Mouse (Mus musculus): ENCODE results near the gene Gbp4.
"Not testable (repeated sequence)": the region's sequence is repeated elsewhere in the genome, so short reads cannot be mapped to it uniquely, and the experiment has no call there.

The Gbp4 gene

DNA sequence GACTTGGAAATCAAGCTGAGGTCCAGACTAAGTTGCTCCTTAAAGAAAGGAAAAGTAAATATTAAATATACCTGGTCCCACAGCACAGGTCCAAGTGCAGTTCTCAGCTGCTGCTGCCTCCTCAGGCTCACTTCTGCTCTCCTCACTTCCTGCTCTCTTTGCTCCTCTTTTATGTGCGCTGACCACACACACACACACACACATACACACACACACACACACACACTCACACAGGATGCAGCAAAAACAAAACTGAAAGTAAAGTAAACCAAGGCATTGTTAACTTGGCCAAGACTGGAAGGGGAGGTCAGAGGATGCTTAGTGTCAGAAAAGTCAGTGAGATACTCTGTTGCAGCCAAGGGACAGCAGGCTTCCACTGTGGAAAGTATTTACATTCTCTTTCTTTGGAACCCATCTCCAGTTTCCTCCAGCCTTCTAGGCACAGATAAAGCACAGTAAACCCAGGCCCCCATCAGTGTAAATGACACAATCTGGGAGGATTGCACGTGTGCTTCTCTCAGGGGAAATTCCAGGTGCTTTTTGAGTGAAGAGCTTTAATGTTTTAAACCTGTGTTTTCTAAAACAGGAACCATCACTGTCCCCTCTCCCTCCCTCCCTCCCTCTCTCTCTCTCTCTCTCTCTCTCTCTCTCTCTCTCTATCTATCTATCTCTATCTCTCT, at the start of gene Gbp4, which contains the start of the genes Gbp9 and Gbp8:
TSS of gene Gbp4 (minus strand) at position 178 of the 680 bp plus-strand sequence.
TSS of gene Gbp9 (minus strand) at position 131 of the 680 bp plus-strand sequence.
TSS of gene Gbp8 (minus strand) at position 132 of the 680 bp plus-strand sequence.
- DNase-seq (ENCODE audit: low spot score in 2 of 2), result peak; percentile 8 to 56

DNA sequence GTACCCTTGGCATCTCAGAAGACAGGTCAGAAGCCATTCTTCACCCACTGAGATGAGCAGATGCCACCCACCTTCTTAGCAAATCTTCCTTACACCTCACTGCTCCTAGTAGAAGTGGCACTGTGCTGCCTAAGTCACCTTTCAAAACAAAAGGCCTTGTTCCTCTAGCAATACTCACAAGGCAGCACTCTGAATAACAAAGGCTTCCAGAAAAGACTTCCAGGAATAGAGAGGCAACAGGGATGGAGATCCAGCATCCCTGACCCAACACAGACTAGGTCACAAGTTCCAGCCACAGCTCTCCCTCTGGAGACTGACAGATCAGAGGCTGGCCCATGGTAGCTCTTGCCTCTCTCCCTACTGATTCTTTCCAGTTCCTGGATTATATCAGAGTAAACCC, 42.1 kb upstream of the Gbp4 start:
- DNase-seq (ENCODE audit: low spot score in 2 of 2), result no peak

DNA sequence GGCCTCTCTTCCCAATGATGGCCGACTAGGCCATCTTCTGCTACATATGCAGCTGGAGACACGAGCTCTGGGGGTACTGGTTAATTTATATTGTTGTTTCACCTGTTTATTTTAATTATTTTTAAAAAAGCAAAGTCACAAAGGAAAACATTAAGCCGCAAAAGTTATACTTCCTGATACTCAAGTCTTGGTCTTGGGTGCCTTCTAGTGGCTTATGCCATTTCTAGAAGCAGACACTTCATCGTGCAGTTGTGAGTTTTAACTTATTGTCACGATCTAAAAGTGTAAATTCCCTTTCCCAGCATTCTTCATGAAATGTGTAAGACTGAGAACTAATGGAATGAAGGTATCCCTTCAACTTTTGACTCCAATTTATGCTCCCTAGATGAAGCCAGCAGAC, 17.2 kb upstream of the Gbp4 start:
- DNase-seq (ENCODE audit: low spot score in 2 of 2), result no peak

DNA sequence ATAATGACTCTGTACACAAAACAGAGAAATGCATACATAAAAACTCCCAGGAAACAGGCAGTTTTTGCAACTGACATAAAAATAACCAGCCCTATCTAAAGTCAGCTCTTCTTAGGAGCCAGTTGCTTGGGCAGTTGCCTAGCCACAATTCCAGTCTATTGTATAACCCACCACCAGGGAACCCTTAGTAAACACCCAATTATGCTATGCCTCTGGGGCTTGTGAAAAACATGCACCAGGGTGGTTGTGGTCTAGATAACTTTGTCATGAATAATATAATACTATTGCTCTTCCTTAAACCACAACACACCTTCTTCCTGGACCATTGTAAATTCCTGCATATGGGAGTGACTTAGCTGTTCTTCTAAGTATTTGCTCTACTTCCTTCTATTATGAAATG, 14.7 kb upstream of the Gbp4 start:
- DNase-seq (ENCODE audit: low spot score in 2 of 2), result no peak

DNA sequence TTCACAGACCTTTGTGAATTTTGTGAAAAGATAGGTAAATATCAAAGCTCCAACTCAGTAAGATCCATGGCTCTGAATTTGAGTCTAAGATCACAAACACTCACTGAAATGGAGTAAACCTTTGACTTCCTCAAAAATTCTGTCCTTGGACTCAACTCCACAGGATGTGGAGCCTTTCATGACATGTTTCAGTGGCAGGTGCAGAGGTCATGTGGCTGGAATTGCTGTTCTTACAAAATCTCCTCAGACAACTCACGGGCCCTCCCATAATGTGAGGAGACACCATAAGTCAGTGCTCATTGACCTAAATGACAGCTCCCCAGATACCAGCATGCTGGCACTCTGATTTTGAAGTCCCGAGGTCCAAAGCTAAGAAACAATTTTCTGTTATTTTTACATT, 8.7 kb upstream of the Gbp4 start:
- not testable (repeated sequence) for DNase-seq (ENCODE audit: low spot score in 2 of 2)

DNA sequence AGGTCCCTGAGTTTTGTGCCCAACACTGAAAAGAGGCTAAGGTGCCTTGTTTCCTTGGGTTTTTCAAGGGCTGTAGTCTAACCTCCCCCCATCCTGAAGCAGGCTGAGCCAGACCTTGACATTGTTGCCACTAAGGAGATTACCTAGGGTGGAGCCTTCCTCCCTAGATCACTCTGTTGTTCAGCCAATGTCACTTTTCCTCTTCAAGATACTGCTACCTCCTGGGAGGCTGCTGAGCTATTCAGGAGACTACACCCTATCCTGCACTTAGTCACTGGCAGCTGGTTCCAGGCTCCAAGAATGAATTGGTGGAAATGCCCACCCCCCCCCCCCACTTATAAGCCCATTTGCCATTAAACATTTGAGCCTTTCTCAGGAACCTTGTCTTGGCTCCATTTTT, 7.1 kb upstream of the Gbp4 start:
- no peak for DNase-seq (ENCODE audit: low spot score in 2 of 2)

DNA sequence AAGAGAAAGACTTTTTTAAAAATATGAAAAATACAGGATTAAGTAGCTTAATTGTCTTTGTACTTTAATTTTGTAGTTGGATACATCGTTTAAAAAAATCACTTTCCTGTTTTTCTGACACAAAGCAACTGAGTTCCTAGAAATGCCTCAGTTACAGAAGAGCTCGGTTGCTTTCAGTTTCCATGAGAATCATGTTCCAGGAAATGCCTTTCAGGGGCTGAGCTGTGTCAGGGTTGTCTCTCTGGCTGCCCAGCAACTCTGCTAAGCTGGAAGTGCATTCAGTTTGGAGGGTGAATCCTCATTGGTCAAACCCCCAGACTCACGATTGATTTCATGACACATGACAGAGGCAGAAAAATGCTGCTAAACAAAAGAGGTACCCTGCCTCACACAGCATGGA, 6.3 kb upstream of the Gbp4 start:
- not testable (repeated sequence) for DNase-seq (ENCODE audit: low spot score in 2 of 2)

DNA sequence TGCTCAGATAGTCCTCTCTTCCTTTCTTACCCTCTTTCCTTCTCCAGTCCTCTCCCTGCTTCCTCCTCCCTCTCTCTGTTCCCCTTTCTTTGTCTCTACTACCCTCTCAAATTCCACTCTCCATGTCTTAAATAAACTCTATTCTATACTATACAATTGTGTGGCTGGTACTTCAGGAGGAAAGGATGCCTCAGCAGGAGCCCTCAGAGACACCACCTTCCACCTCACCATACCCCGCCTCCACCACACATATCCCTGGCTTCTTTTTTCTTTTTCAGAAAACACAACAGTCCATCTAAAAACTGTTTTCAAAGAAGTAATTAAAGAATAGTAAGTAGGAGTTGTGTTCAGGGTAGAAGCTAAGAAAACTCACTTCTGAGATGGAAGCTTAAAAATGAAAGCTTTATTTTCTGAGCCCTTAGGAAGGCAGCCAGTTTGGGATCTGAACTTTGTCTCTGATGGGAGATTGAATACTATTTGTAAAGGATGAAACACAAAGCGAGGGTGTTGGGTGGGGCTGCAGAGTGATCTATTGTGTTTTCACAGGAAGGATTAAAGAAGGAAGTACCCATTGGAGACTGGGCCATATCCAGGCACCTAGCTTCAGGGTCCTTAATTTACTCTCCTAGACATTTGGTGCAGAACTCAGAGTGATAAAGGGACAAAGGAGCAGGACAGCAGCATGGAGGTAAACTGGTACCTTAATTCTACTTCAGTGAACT, 864 bp upstream of the Gbp4 start:
- not testable (repeated sequence) for DNase-seq (ENCODE audit: low spot score in 2 of 2)

DNA sequence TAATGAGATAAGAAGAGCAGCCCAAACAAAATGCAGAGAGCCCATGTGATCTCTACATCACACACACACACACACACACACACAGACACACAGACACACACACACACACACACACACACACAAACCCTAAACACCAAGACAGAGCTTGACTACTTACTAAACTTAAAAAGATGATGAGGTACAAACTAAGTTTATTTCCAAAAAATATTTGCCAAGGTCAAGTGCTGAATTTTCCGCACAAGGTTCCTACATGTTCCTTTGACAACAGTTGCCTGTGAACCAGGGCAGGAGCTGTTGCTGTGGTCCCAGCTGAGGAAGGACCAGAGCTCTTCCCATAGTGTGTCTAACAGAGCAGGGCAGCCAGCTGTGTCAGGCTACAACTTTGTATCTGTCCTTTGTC, 480 bp downstream of the Gbp4 start:
- no peak for DNase-seq (ENCODE audit: low spot score in 2 of 2)

DNA sequence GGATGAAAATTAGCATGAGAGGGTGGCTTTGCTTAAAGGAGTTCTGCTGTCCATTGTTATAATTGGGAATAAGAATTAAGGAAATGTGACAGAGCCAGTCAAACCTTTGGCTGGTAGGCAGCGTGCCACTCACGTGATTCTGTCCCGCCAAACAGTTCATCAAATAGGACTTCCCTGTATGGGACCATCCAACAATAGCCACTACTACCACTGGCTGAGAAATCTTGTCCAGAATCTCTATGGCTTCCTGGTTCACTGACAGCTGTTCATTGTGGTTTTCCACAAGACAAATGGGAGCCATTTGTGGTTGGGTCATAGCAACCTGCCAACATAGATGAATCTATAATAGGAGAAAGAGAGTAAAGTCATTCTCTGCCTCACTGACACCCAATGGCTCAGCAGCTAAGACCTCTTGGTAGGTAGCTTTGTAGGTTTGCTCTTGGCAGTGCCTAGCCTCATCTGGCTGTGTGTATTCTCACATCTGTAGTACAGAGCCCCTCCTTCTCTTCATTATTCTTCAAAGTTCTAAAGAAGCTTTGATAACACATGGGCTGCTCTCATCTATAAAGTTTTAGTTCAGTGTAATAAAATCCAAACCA, 2.6 kb downstream of the Gbp4 start:
- DNase-seq (ENCODE audit: low spot score in 2 of 2), result not testable (repeated sequence)

DNA sequence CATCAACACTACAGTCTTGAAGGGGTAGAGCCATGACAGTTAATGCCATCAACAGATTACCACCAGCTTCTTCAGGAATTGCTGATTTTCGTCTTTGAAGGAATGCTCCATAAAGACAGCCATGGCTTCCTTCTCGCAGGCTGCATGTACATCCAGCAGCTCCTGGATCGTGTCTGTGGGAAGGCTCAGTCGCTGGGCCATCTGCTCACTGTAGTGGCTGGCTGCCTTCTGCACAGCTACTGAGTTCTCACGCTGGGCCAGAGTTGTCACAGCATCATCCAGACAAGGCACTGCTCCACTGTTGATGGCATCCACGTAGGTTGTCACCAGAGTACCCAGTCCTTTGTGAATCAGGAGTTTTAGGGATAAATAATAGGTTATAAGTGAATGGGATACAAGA, 17.7 kb downstream of the Gbp4 start:
- DNase-seq (ENCODE audit: low spot score in 2 of 2), result not testable (repeated sequence)

DNA sequence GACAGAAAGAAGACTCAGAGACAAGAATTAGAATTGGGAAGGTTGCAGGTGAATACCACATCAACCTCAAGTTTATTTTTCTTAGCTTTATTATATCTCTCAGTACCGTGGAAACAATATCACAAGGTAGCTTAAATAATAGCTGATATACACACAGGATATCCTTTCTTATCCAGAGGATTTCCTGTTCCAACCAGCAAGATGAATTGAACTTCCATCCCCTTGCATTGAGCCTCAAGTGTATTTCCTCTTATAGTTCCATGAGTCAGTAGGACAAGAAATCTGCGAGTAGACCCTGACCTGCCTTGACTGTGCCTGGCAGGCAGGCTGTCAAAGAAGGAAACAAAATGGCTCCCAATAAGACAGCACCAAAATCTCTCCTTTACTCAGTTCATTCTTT, 23.6 kb downstream of the Gbp4 start:
- no peak for DNase-seq (ENCODE audit: low spot score in 2 of 2)

DNA sequence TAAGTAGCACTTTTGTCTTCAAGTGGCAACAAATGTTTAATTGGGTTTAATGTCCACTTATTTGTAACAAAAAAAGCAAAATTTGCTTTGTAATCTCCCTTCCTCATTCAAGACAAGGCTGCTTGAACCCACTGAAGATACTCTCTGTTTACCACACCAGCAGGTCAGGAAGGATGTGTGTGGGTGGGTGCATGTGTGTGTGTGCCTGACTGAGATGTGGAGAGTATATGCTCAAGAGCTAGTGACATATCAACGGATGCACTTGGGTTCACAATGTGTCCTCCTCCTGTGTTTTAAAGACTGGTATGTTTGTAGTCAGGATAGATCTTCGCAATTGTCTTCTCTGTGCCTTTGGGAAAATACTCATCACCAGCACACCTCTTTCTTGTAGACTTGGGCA, 24.7 kb downstream of the Gbp4 start:
- DNase-seq (ENCODE audit: low spot score in 2 of 2), result peak in 1 of 2 experiments; percentile 52

DNA sequence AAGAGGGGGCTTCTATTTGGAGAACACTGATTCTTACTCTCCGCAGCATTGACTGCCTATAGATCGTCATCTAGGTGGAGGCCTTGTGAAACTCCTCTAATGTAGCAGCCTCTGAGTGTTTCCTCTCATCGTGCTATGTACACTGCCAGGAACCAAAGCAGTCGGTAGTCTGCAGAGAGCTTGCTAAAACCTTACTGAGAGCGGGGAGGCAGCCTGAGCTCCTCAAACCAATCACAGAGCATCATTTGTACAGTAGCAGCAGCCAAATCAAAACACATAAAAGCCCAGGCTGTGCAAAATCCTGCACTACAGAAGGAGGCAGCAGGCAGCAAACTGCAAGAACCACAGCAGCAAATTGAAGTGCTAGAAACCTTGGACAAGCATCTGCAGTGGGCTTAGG, 25.7 kb downstream of the Gbp4 start:
- DNase-seq (ENCODE audit: low spot score in 2 of 2), result no peak

DNA sequence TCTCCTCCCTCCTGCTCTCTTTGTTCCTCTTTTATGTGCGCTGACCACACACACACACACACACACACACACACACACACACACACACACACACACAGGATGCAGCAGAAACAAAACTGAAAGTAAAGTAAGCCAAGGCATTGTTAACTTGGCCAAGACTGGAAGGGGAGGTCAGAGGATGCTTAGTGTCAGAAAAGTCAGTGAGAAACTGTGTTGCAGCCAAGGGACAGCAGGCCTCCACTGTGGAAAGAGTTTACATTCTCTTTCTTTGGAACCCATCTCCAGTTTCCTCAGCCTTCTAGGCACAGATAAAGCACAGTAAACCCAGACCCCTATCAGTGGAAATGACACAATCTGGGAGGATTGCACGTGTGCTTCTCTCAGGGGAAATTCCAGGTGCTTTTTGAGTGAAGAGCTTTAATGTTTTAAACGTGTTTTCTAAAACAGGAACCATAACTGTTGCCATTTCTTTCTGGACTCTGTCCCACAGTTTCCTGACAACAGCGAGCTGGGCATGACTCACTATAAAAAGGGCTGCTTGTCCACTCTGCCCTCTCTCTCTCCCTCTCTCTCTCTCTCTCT, 29.0 kb downstream of the Gbp4 start:
- DNase-seq (ENCODE audit: low spot score in 2 of 2), result peak; percentile 41 to 76

DNA sequence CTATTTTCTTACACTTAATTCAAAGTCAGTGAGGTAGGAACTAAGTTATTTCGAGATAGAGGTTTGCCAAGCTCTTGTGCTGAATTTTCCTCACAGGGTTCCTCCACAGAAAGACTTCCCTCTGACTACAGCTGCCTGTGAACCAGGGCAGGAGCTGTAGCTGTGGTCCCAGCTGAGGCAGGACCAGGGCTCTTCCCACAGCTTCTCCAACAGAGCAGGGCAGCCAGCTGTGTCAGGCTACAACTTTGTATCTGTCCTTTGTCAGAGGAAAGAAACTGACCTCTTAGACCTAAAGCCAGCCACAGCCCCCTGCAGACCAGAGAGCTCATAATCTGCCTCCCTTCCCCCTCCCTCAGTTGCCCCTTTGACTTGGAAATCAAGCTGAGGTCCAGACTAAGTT, 29.6 kb downstream of the Gbp4 start:
- DNase-seq (ENCODE audit: low spot score in 2 of 2), result not testable (repeated sequence)

DNA sequence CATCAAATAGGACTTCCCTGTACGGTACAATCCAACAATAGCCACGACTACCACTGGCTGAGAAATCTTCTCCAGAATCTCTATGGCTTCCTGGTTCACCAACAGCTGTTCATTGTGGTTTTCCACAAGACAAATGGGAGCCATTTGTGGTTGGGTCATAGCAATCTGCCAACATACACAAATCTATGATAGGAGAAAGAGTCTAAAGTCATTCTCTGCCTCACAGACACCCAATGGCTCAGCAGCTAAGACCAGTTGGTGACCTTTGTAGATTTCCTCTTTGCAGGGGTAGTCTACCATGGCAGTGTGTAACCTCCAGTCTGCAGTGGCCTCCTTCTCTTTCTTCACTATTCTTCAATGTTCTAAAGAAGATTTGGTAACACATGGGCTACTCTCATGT, 33.7 kb downstream of the Gbp4 start:
- not testable (repeated sequence) for DNase-seq (ENCODE audit: low spot score in 2 of 2)

DNA sequence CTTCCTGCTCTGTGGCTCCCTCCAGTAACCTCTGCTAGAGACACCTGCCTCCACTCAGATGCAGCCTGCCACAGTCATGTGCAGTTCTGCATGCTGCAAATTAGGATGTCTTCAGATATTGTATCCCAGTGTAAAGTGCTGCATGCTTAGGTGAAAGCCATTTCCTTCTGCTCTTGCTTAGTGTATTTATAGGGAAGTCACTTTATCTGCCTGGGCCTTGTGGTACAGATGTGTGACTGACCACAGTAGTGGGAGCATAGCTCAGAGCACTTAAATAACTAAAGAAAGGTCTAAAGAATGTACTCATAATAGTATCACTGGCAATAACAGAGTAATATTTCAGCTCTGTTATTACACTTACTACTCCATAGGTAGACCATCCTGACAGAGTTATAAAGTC, 57.5 kb downstream of the Gbp4 start:
- DNase-seq (ENCODE audit: low spot score in 2 of 2), result no peak

DNA sequence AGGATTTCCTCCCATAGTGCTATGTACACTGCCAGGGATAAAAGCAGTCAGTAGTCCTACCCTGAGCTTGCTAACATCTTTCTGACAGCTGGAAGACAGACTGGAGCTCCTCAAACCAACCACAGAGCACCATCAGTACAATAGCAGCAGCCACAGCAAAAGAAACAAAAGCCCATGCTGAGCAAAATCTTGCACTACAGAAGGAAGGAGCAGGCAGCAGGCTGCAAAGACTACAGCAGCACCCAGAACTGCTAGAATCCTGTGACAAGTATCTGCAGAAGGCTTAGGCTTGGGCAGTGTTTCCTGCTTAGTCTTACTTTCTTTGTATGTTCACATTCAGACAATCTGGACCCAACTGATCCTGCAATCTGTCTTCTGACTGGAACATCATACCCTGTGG, 71.0 kb downstream of the Gbp4 start:
- not testable (repeated sequence) for DNase-seq (ENCODE audit: low spot score in 2 of 2)
